Mouse (Mus musculus): ENCODE measurements around the gene Clcnkb.

DNA sequence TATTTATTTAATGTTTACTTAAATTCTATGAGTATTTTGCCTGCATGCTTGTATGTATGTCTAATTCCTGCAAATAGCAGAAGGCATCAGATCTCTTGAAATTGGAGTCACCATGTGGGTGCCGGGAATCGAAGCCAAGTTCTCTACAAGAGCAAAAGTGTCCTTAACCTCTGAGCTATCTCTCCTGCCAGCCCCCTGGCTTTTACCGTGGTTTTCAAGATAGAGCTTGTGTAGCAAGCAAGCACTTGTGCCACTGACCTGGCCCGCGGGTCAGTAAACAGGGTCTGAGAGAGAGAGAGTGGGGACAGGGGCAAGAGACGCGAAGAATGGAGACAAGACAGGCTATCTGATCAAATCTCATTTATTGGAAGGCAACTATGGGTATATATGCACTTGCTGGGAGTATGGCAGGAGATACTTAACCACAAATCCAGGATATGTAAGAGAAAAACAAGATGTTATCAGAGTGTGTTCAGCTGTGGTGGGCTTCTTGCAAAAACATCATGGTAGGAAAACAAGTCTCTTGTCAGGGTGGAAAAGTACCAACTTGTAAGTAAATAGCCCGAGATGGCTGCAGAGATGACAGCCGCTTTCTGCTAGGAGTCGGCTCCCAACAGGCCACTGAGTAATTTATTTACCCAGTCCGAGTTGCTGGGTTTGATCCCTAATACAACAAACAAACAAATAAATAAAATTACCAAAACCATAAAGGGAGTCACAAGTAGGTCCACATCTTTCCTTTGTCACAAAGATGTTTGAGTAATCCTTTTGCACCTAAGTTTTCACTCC, 28.0 kb upstream of the Clcnkb start:
- TF ChIP-seq CTCF (conservative IDR thresholded peaks at IDR 0.05; ENCODE audit: low read length) = no peak
- TF ChIP-seq POU5F1 (IDR thresholded peaks at IDR 0.05; ENCODE audit: borderline replicate concordance, low read length) = no peak
- TF ChIP-seq NANOG (IDR thresholded peaks at IDR 0.05; ENCODE audit: borderline replicate concordance, low read length) = no peak
